Mouse (Mus musculus): ENCODE measurements at regions not wholly inside any gene's neighbourhood (a gene's known extent, or its start where the extent isn't known, plus 50 kb on each side); places are given as distances from the start of the nearest gene placed in this dataset.

GRCm38 (mm10) chr14:72892316-72892715, 156.6 kb downstream of the Cysltr2 start:
- H3K4me3 ChIP-seq (ENCODE audit: control insufficient read depth, low read depth, low read length), result no peak overlapping the region
- H3K4me1 ChIP-seq (ENCODE audit: control insufficient read depth, insufficient read depth, low read length), result no peaks in the 10 kb centered on the region
- TF ChIP-seq CTCF (IDR thresholded peaks at IDR 0.05; ENCODE audit: control insufficient read depth, insufficient read depth, insufficient replicate concordance, low read depth, low read length), result no peak
- no peak for TF ChIP-seq POLR2A (IDR thresholded peaks at IDR 0.05; ENCODE audit: control insufficient read depth, low read depth, low read length)
- H3K27ac ChIP-seq (ENCODE audit: control insufficient read depth, insufficient read depth, low read depth, low read length), result no peak overlapping the region
- no peaks in the 10 kb centered on the region for H3K27me3 ChIP-seq (ENCODE audit: control insufficient read depth, insufficient read depth, low read length)
- H3K36me3 ChIP-seq (ENCODE audit: control insufficient read depth, insufficient read depth, low read length), result no peaks in the 10 kb centered on the region

- Histone ChIP-seq H3K4me1 (ENCODE audit: control insufficient read depth, insufficient read depth, low read length) (no peaks in the 10 kb centered on the region), H3K4me3 (ENCODE audit: control insufficient read depth, low read depth, low read length) (no peak overlapping the region), H3K36me3 (ENCODE audit: control insufficient read depth, insufficient read depth, low read length) (no peaks in the 10 kb centered on the region), H3K27me3 (ENCODE audit: control insufficient read depth, insufficient read depth, low read length) (no peaks in the 10 kb centered on the region), H3K27ac (ENCODE audit: control insufficient read depth, insufficient read depth, low read depth, low read length) (no peak overlapping the region)
- TF ChIP-seq POLR2A (IDR thresholded peaks at IDR 0.05; ENCODE audit: control insufficient read depth, low read depth, low read length) (no peak), CTCF (IDR thresholded peaks at IDR 0.05; ENCODE audit: control insufficient read depth, insufficient read depth, insufficient replicate concordance, low read depth, low read length) (no peak)
Measured at GRCm38 (mm10) chr14:72889663-72890062, 159.3 kb downstream of the Cysltr2 start.

GRCm38 (mm10) chr14:72887470-72888071, 161.3 kb downstream of the Cysltr2 start:
- TF ChIP-seq CTCF (IDR thresholded peaks at IDR 0.05; ENCODE audit: control insufficient read depth, insufficient read depth, insufficient replicate concordance, low read depth, low read length), result no peak
- no peak for TF ChIP-seq POLR2A (IDR thresholded peaks at IDR 0.05; ENCODE audit: control insufficient read depth, low read depth, low read length)
- Histone ChIP-seq H3K4me1 (ENCODE audit: control insufficient read depth, insufficient read depth, low read length) (no peaks in the 10 kb centered on the region), H3K27me3 (ENCODE audit: control insufficient read depth, insufficient read depth, low read length) (no peaks in the 10 kb centered on the region), H3K4me3 (ENCODE audit: control insufficient read depth, low read depth, low read length) (no peak overlapping the region), H3K27ac (ENCODE audit: control insufficient read depth, insufficient read depth, low read depth, low read length) (no peak overlapping the region), H3K36me3 (ENCODE audit: control insufficient read depth, insufficient read depth, low read length) (no peaks in the 10 kb centered on the region)

GRCm38 (mm10) chr14:72886935-72887369, 162.0 kb downstream of the Cysltr2 start:
- no peaks in the 10 kb centered on the region for H3K36me3 ChIP-seq (ENCODE audit: control insufficient read depth, insufficient read depth, low read length)
- TF ChIP-seq POLR2A (IDR thresholded peaks at IDR 0.05; ENCODE audit: control insufficient read depth, low read depth, low read length), result no peak
- no peak for TF ChIP-seq CTCF (IDR thresholded peaks at IDR 0.05; ENCODE audit: control insufficient read depth, insufficient read depth, insufficient replicate concordance, low read depth, low read length)
- no peaks in the 10 kb centered on the region for H3K27me3 ChIP-seq (ENCODE audit: control insufficient read depth, insufficient read depth, low read length)
- no peak overlapping the region for H3K27ac ChIP-seq (ENCODE audit: control insufficient read depth, insufficient read depth, low read depth, low read length)
- H3K4me3 ChIP-seq (ENCODE audit: control insufficient read depth, low read depth, low read length), result no peak overlapping the region
- H3K4me1 ChIP-seq (ENCODE audit: control insufficient read depth, insufficient read depth, low read length), result no peaks in the 10 kb centered on the region

GRCm38 (mm10) chr14:72885824-72886223, 163.1 kb downstream of the Cysltr2 start:
- H3K27ac ChIP-seq (ENCODE audit: control insufficient read depth, insufficient read depth, low read depth, low read length), result no peak overlapping the region
- no peaks in the 10 kb centered on the region for H3K4me1 ChIP-seq (ENCODE audit: control insufficient read depth, insufficient read depth, low read length)
- TF ChIP-seq POLR2A (IDR thresholded peaks at IDR 0.05; ENCODE audit: control insufficient read depth, low read depth, low read length), result no peak
- no peak for TF ChIP-seq CTCF (IDR thresholded peaks at IDR 0.05; ENCODE audit: control insufficient read depth, insufficient read depth, insufficient replicate concordance, low read depth, low read length)
- no peaks in the 10 kb centered on the region for H3K27me3 ChIP-seq (ENCODE audit: control insufficient read depth, insufficient read depth, low read length)
- no peaks in the 10 kb centered on the region for H3K36me3 ChIP-seq (ENCODE audit: control insufficient read depth, insufficient read depth, low read length)
- H3K4me3 ChIP-seq (ENCODE audit: control insufficient read depth, low read depth, low read length), result no peak overlapping the region

GRCm38 (mm10) chr14:72884561-72884960, 164.4 kb downstream of the Cysltr2 start:
- Histone ChIP-seq H3K36me3 (ENCODE audit: control insufficient read depth, insufficient read depth, low read length) (no peaks in the 10 kb centered on the region), H3K4me3 (ENCODE audit: control insufficient read depth, low read depth, low read length) (no peak overlapping the region), H3K4me1 (ENCODE audit: control insufficient read depth, insufficient read depth, low read length) (no peaks in the 10 kb centered on the region), H3K27me3 (ENCODE audit: control insufficient read depth, insufficient read depth, low read length) (no peaks in the 10 kb centered on the region), H3K27ac (ENCODE audit: control insufficient read depth, insufficient read depth, low read depth, low read length) (no peak overlapping the region)
- no peak for TF ChIP-seq CTCF (IDR thresholded peaks at IDR 0.05; ENCODE audit: control insufficient read depth, insufficient read depth, insufficient replicate concordance, low read depth, low read length)
- no peak for TF ChIP-seq POLR2A (IDR thresholded peaks at IDR 0.05; ENCODE audit: control insufficient read depth, low read depth, low read length)

GRCm38 (mm10) chr14:72877132-72877531, 167.3 kb upstream of the Fndc3a start:
- Histone ChIP-seq H3K4me1 (ENCODE audit: control insufficient read depth, insufficient read depth, low read length) (no peaks in the 10 kb centered on the region), H3K36me3 (ENCODE audit: control insufficient read depth, insufficient read depth, low read length) (no peaks in the 10 kb centered on the region), H3K4me3 (ENCODE audit: control insufficient read depth, low read depth, low read length) (no peak overlapping the region), H3K27me3 (ENCODE audit: control insufficient read depth, insufficient read depth, low read length) (no peaks in the 10 kb centered on the region), H3K27ac (ENCODE audit: control insufficient read depth, insufficient read depth, low read depth, low read length) (no peak overlapping the region)
- no peak for TF ChIP-seq CTCF (IDR thresholded peaks at IDR 0.05; ENCODE audit: control insufficient read depth, insufficient read depth, insufficient replicate concordance, low read depth, low read length)
- TF ChIP-seq POLR2A (IDR thresholded peaks at IDR 0.05; ENCODE audit: control insufficient read depth, low read depth, low read length), result no peak
